Mouse (Mus musculus): ENCODE measurements around the gene Wfdc16. TPM values are rescaled to one million over a fixed set of nuclear protein-coding genes. Genes with fewer than 3 reads are reported as not detected.

The Wfdc16 gene
- polyA plus RNA-seq (2014; fragmentation: Nextera tagmentation; extraction: Ambion mirVana) = not detected in 2 replicates

DNA sequence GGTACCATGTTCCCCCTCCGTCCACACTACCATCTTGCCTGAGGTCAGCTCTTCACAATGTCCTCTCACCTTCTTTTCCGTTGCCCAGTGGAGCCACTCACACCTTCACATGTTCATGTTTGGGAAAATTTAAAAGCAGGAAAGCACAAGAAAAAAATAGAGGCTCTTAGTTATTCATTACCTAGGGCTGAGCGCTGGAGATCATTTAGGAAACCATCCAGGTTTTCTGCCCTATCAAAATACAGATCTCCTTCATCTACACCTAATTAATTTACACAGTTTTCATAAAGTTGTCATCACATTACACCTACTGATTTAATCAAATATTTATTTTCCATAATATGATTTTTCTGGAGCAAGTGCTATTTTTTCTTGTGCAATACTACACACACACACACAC lies at the start of gene Wfdc16:
Wfdc16 (minus strand) TSS at position 101 of the 400 bp plus-strand sequence.
- no peak for ATAC-seq (replicated peaks; ENCODE audit: low FRiP score)

DNA sequence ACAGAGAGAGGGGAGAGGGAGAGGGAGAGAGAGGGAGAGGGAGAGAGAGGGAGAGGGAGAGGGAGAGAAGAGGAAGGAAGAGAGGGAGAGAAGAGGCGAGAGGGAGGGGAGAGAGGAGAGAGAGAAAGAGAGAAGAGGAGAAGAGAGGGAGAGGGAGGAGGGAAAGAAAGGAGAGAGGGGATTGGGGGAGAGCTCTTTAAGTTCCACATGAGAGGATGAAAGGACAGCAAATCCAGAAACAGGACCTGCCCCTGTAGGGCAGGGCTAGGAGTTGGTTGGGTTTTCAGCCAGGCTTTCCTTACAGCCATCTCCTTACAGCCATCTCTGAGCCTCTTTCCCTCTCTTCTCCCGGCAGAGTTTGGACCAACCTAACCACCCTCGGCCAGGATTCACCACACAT lies 46.2 kb upstream of the Wfdc16 start, which contains the start of gene Wfdc13:
Wfdc13 (plus strand) TSS at position 301 of the 400 bp plus-strand sequence.
- ATAC-seq (replicated peaks; ENCODE audit: low FRiP score) (no peak), DNase-seq (ENCODE audit: low spot score) (no peak)
- Histone ChIP-seq H3K27me3 (replicated peaks; ENCODE audit: control insufficient read depth, insufficient read depth, low read length) (no peaks in the 10 kb centered on the region), H3K27ac (ENCODE audit: low read depth, low read length) (no peak within 1 kb of the TSS), H3K36me3 (ENCODE audit: control insufficient read depth, insufficient read depth, low read length) (no peaks in the 10 kb centered on the region), H3K4me2 (no peak within 1 kb of the TSS), H3K4me3 (ENCODE audit: low read depth, low read length) (no peak within 1 kb of the TSS), H3K9ac (ENCODE audit: low read depth, low read length) (no peak within 1 kb of the TSS), H3K4me1 (replicated peaks; ENCODE audit: control insufficient read depth, insufficient read depth, low read length) (no peaks in the 10 kb centered on the region; the same call in 1 of the 2 replicates), H3K9me3 (ENCODE audit: control insufficient read depth, low read length) (no peaks in the 10 kb centered on the region)
- 59% methylated on average over 3 of the region's 3 CpGs for WGBS

More for the DNA sequence above, at the start of gene Wfdc16:
- no peak for DNase-seq (ENCODE audit: low spot score)
- Histone ChIP-seq H3K9ac (ENCODE audit: low read depth, low read length) (no peak within 1 kb of the TSS), H3K36me3 (ENCODE audit: control insufficient read depth, insufficient read depth, low read length) (no peaks in the 10 kb centered on the region), H3K4me1 (replicated peaks; ENCODE audit: control insufficient read depth, insufficient read depth, low read length) (no peaks in the 10 kb centered on the region), H3K27me3 (replicated peaks; ENCODE audit: control insufficient read depth, insufficient read depth, low read length) (no peaks in the 10 kb centered on the region), H3K27ac (ENCODE audit: low read depth, low read length) (no peak within 1 kb of the TSS), H3K4me2 (no peak within 1 kb of the TSS), H3K9me3 (ENCODE audit: control insufficient read depth, low read length) (no peaks in the 10 kb centered on the region), H3K4me3 (ENCODE audit: low read depth, low read length) (no peak within 1 kb of the TSS)
- 84% methylated on average over 3 of the region's 3 CpGs for WGBS

DNA sequence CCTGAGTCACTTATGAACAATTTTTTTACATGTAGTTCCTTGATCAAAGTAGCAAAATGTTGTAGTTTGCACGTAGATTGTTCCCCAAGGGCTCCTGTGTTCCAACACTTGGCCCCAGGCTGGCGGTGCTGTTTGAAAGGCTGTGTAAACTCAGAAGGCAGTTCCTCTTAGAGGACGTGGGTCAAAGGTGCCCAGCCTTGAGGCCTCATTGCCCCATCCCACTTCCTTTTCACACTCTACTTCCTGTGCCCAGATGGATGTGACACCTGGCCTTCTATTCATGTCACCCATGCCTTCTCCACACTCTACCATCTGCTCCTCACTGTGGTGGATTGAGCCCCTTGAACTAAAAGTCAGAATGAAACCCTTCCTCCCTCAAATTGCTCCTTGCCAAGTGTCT lies 41.3 kb upstream of the Wfdc16 start:
- no peaks in the 10 kb centered on the region for H3K36me3 ChIP-seq (ENCODE audit: control insufficient read depth, insufficient read depth, low read length)
- 33% methylated on average over 3 of the region's 3 CpGs for WGBS
- H3K4me1 ChIP-seq (replicated peaks; ENCODE audit: control insufficient read depth, insufficient read depth, low read length) = no peaks in the 10 kb centered on the region
- H3K9me3 ChIP-seq (ENCODE audit: control insufficient read depth, low read length) = no peaks in the 10 kb centered on the region
- H3K9ac ChIP-seq (ENCODE audit: low read depth, low read length) = no peak overlapping the region
- no peak overlapping the region for H3K4me2 ChIP-seq
- no peak overlapping the region for H3K27ac ChIP-seq (ENCODE audit: low read depth, low read length)
- ATAC-seq (replicated peaks; ENCODE audit: low FRiP score) (no peak), DNase-seq (ENCODE audit: low spot score) (no peak)
- H3K4me3 ChIP-seq (ENCODE audit: low read depth, low read length) = no peak overlapping the region
- H3K27me3 ChIP-seq (replicated peaks; ENCODE audit: control insufficient read depth, insufficient read depth, low read length) = no peaks in the 10 kb centered on the region

DNA sequence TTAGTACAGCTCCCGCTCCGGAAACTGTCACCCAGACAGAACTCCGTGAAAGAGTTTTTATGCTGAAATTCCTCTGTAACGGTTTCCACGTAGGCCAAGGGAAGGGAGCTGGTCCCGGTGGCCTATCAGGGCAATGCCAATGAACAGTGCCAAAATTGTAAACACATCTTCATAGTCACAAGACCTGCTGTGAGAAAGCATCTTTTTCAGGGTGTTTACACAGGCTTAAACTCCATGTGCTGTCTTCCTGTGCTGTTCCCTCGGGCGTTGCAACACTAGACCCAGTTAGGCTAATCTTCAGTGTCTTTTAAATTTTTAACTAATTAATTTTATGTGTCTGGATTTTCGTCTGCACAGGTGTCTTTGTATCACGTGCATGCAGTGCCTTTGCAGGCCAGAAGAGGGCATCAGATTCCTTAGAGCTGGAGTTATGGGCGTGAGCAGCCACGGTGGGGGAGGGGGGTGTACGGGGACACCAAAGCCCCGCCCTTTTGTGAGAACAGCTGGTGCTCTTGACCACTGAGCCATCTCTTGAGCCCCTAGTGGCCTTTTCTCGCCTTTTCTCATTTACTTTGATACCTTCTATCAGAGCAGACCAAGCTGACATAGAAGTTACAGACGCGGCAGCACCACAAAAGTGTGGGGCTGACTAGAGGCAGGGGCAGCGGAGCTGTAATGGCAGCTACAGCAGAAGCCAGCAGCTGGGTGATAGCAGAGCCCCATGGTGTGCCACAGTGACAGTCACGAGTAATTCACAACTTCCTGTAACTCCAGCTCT lies 40.4 kb upstream of the Wfdc16 start:
- no peaks in the 10 kb centered on the region for H3K27me3 ChIP-seq (replicated peaks; ENCODE audit: control insufficient read depth, insufficient read depth, low read length)
- no peaks in the 10 kb centered on the region for H3K36me3 ChIP-seq (ENCODE audit: control insufficient read depth, insufficient read depth, low read length)
- DNase-seq (ENCODE audit: low spot score) = peak; percentile 71
- H3K4me1 ChIP-seq (replicated peaks; ENCODE audit: control insufficient read depth, insufficient read depth, low read length) = no peaks in the 10 kb centered on the region
- peak overlapping the region; percentile 27 for H3K4me3 ChIP-seq (ENCODE audit: low read depth, low read length)
- 21% methylated on average over 19 of the region's 19 CpGs for WGBS
- H3K9me3 ChIP-seq (ENCODE audit: control insufficient read depth, low read length) = no peaks in the 10 kb centered on the region
- peak; percentile 71 for ATAC-seq (replicated peaks; ENCODE audit: low FRiP score)
- 0 out of 2 replicates have a peak overlapping the region, but pooled peaks have one; percentile 46 for H3K9ac ChIP-seq (ENCODE audit: low read depth, low read length)
- peak overlapping the region; percentile 55 for H3K4me2 ChIP-seq
- H3K27ac ChIP-seq (ENCODE audit: low read depth, low read length) = no peak overlapping the region

DNA sequence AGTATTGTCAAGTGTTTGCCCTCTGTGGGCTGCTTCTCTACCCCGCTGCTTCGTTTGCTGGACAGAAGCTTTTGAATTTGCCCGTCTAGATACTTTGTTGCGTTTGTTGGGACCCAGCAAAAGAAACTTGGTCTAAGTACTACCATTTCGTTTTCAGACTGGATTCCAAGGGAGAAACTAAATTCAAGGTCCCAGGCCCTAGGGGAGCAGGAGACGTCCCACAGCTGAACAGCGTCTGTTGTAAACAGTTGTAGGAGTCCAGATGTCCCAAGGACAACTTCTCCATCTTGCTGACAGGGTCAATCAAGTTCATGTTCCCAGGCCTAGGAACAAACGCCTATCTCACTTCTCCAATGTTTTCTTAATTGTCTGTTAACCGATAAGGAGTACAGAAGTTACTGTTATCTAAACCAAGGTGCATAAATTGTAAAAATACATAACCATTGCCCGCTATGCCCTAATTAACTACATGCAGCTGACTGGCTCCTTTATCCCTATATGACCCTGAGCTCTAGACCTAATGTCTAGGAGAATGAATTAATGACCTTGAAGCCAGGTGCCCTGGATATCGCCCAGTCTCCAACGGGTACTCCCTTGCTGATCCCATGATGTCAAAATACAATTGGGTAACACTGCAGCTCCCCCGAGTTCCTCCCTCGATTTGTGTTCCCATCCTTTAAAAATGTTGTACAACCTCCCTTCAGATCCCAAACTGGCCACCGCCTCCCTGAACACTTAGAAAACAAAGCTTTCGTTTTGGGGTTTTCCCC lies 38.5 kb upstream of the Wfdc16 start:
- Histone ChIP-seq H3K9me3 (ENCODE audit: control insufficient read depth, low read length) (no peaks in the 10 kb centered on the region), H3K27ac (ENCODE audit: low read depth, low read length) (no peak overlapping the region), H3K27me3 (replicated peaks; ENCODE audit: control insufficient read depth, insufficient read depth, low read length) (no peaks in the 10 kb centered on the region), H3K4me3 (ENCODE audit: low read depth, low read length) (no peak overlapping the region), H3K9ac (ENCODE audit: low read depth, low read length) (no peak overlapping the region), H3K4me2 (no peak overlapping the region), H3K4me1 (replicated peaks; ENCODE audit: control insufficient read depth, insufficient read depth, low read length) (no peaks in the 10 kb centered on the region), H3K36me3 (ENCODE audit: control insufficient read depth, insufficient read depth, low read length) (no peaks in the 10 kb centered on the region)
- no peak for DNase-seq (ENCODE audit: low spot score)
- WGBS = 72% methylated on average over 16 of the region's 16 CpGs
- ATAC-seq (replicated peaks; ENCODE audit: low FRiP score) = no peak

DNA sequence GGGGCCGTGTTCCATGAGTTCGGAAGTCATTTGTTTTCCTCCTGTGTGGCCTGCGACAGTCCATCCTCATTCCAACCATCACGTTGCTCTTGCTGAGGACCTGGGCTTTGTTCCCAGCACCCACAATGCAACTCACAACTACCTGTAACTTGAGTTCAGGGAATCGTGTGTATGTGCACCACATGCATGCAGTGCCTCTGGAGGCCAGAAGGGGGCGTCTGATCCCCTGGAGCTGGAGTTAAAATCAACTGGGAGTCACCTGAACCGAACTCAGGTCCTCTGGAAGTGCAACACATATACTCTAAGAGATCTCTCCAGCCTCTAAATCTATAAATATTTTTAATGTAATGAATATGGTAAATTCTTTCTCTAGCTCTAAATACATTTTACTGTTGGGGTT lies 37.5 kb upstream of the Wfdc16 start:
- 74% methylated on average over 7 of the region's 7 CpGs for WGBS
- DNase-seq (ENCODE audit: low spot score) = no peak

DNA sequence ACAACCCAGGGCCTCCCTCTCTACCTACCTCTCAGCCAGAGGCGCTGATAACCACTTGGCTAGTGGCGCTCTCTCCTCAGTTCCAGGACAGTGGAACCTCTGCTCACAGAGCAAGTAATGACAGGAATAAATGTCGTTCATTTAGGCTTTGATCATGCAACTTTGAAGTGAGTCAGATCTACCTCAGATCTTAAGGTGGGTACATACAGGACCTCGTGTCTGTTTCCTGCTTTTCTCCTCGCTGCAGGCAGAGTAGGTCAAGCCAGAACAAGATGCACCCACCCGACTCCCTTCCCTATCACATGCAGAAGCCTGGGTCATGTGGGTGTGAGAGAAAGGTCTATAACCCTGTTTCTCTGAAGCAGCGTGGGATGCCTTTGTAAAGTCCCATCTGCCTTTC lies 35.4 kb upstream of the Wfdc16 start, which contains the start of gene Wfdc11:
Wfdc11 (minus strand) TSS at position 101 of the 400 bp plus-strand sequence.
- Histone ChIP-seq H3K9me3 (ENCODE audit: control insufficient read depth, low read length) (no peaks in the 10 kb centered on the region), H3K4me1 (replicated peaks; ENCODE audit: control insufficient read depth, insufficient read depth, low read length) (no peaks in the 10 kb centered on the region), H3K4me3 (ENCODE audit: low read depth, low read length) (no peak within 1 kb of the TSS), H3K9ac (ENCODE audit: low read depth, low read length) (no peak within 1 kb of the TSS), H3K27ac (ENCODE audit: low read depth, low read length) (no peak within 1 kb of the TSS), H3K4me2 (no peak within 1 kb of the TSS), H3K36me3 (ENCODE audit: control insufficient read depth, insufficient read depth, low read length) (no peaks in the 10 kb centered on the region), H3K27me3 (replicated peaks; ENCODE audit: control insufficient read depth, insufficient read depth, low read length) (no peaks in the 10 kb centered on the region)
- WGBS = 69% methylated on average over 7 of the region's 7 CpGs
- ATAC-seq (replicated peaks; ENCODE audit: low FRiP score) = no peak
- DNase-seq (ENCODE audit: low spot score) = no peak

More for the DNA sequence above, 37.5 kb upstream of the Wfdc16 start:
- no peak overlapping the region for H3K4me3 ChIP-seq (ENCODE audit: low read depth, low read length)
- H3K36me3 ChIP-seq (ENCODE audit: control insufficient read depth, insufficient read depth, low read length) = no peaks in the 10 kb centered on the region
- no peaks in the 10 kb centered on the region for H3K9me3 ChIP-seq (ENCODE audit: control insufficient read depth, low read length)
- no peak overlapping the region for H3K9ac ChIP-seq (ENCODE audit: low read depth, low read length)
- no peaks in the 10 kb centered on the region for H3K4me1 ChIP-seq (replicated peaks; ENCODE audit: control insufficient read depth, insufficient read depth, low read length)
- no peaks in the 10 kb centered on the region for H3K27me3 ChIP-seq (replicated peaks; ENCODE audit: control insufficient read depth, insufficient read depth, low read length)
- no peak overlapping the region for H3K27ac ChIP-seq (ENCODE audit: low read depth, low read length)
- H3K4me2 ChIP-seq = no peak overlapping the region
- ATAC-seq (replicated peaks; ENCODE audit: low FRiP score) = no peak

DNA sequence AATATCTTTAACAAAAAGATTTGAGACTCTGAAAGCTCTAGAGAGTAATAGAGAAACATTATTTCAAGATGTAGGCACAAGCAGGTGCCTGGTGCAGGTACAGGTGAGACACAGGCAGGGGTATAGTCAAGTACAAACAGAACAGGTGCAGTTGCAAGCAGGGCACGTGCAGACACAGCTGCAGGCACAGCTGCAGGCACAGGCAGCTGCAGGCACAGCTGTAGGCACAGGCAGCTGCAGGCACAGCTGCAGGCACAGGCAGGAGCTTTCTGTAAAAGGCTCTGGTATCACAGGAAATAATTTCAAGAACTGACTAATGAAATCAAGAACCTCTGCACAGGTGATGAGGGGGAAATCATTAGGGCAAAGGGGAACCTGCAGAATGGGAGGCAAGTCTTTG lies 32.3 kb upstream of the Wfdc16 start:
- Histone ChIP-seq H3K27me3 (replicated peaks; ENCODE audit: control insufficient read depth, insufficient read depth, low read length) (no peaks in the 10 kb centered on the region), H3K4me2 (no peak overlapping the region), H3K27ac (ENCODE audit: low read depth, low read length) (no peak overlapping the region), H3K9ac (ENCODE audit: low read depth, low read length) (no peak overlapping the region), H3K4me1 (replicated peaks; ENCODE audit: control insufficient read depth, insufficient read depth, low read length) (no peaks in the 10 kb centered on the region), H3K4me3 (ENCODE audit: low read depth, low read length) (no peak overlapping the region), H3K36me3 (ENCODE audit: control insufficient read depth, insufficient read depth, low read length) (no peaks in the 10 kb centered on the region), H3K9me3 (ENCODE audit: control insufficient read depth, low read length) (no peaks in the 10 kb centered on the region)
- WGBS = 19% methylated on average over 1 of the region's 1 CpGs
- no peak for ATAC-seq (replicated peaks; ENCODE audit: low FRiP score)
- no peak for DNase-seq (ENCODE audit: low spot score)

Measured in liver, embryonic 11.5 days (tissue).